Mouse (Mus musculus): ENCODE results near the gene Aurkaip1.
A peak's percentile ranks its signal among the peaks of the same experiment; 100 is the strongest.

GRCm38 (mm10) chr4:155869317-155870033 lies 38.4 kb downstream of the Aurkaip1 start, which contains the start of the genes Cptp and Ints11:
- no peak for TF ChIP-seq CTCF (IDR thresholded peaks at IDR 0.05; ENCODE audit: low read depth, low read length)
- peak; percentile 33 for TF ChIP-seq POLR2A (IDR thresholded peaks at IDR 0.05; ENCODE audit: insufficient read depth, low read length)
- TF ChIP-seq EP300 (IDR thresholded peaks at IDR 0.05; ENCODE audit: insufficient read depth, low read depth, low read length): no peak

All from ES-Bruce4 (cell line).